Mouse (Mus musculus) liver, adult 2 months (tissue): ENCODE results near the gene Zzef1.

ENCODE experiments used
- CTCF ChIP-seq: fragments of 200-500 bp; IDR thresholded peaks from 2 replicates; pipeline ENCODE4 v1.5.1; 2011; ENCODE audit warnings: low read depth, low read length, control low read depth
- POLR2A ChIP-seq: fragments of 200-500 bp; IDR thresholded peaks from 2 replicates; pipeline ENCODE4 v1.6.1; 2011; ENCODE audit warnings: low read length, control low read depth; ENCODE audit not compliant: insufficient read depth; ENCODE audit errors: extremely low read depth

DNA sequence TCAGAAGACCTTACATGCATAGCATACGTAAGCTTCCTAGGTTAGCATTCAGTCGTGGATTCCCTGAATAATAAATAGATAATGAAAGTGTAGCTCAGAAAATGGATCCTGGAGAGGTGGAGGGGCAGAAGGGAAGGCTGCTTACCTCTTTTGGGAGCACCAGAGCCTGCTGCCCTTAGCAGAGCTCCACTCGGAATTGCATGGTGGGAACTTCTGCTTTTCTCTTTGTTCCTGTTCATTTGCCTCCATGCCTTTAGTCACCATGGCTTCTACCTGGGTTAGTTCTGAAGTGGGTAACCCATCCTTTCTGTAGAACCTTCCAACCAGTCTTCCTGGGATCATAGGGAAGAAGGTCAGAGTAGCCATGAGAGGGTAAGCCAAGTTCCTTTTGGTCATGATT is 13.5 kb upstream of the Zzef1 start:
- TF ChIP-seq POLR2A (no peak), CTCF (no peak)
